Mouse (Mus musculus) heart, embryonic 14.5 days (tissue): ENCODE measurements around the gene Rassf7. TPM values are rescaled to one million over a fixed set of nuclear protein-coding genes. Genes with fewer than 3 reads are reported as not detected.

Experiments used
- ATAC-seq: fragments of 200-750 bp; cut with Nextera tagmentation; 2 replicates; pipeline ENCODE4 v1.8.0; 2017; ENCODE audit warnings: low read depth, moderate TSS enrichment; ENCODE audit not compliant: insufficient number of reproducible peaks, insufficient read depth, low FRiP score
- H3K27ac ChIP-seq, 2 experiments: fragments of 200-500 bp in 1 of 2; fragments of 300-500 bp in 1 of 2; sonication (generic) in 1 of 2; replicated peaks in 1 of 2; 2 replicates each; pipeline ENCODE4 v1.5.1; 2012 to 2014; ENCODE audit warnings: low read depth in 2 of 2, low read length in 2 of 2, control low read depth in 1 of 2, mild to moderate bottlenecking in 1 of 2, mixed read lengths in 1 of 2; ENCODE audit not compliant: control insufficient read depth in 1 of 2, insufficient read depth in 1 of 2
- H3K27me3 ChIP-seq: fragments of 300-500 bp; sonication (generic); 2 replicates; pipeline ENCODE4 v1.6.1; 2014; ENCODE audit warnings: mild to moderate bottlenecking, low read length, control low read depth; ENCODE audit not compliant: control insufficient read depth, insufficient read depth
- H3K36me3 ChIP-seq: fragments of 300-500 bp; sonication (generic); 2 replicates; pipeline ENCODE4 v1.6.1; 2014; ENCODE audit warnings: mild to moderate bottlenecking, control low read depth, low read length, mixed read lengths; ENCODE audit not compliant: control insufficient read depth, insufficient read depth
- H3K4me1 ChIP-seq, 2 experiments: fragments of 200-500 bp in 1 of 2; fragments of 300-500 bp in 1 of 2; sonication (generic) in 1 of 2; 2 replicates each; pipeline ENCODE4 v1.6.1; 2012 to 2014; ENCODE audit warnings: low read length in 2 of 2, control low read depth in 1 of 2, mixed read lengths in 1 of 2; ENCODE audit not compliant: control insufficient read depth in 2 of 2, insufficient read depth in 2 of 2
- H3K4me2 ChIP-seq: fragments of 300-500 bp; sonication (generic); 2 replicates; pipeline ENCODE4 v1.6.1; 2014; ENCODE audit warnings: mild to moderate bottlenecking, low read length
- H3K4me3 ChIP-seq, 2 experiments: fragments of 200-500 bp in 1 of 2; fragments of 300-500 bp in 1 of 2; sonication (generic) in 1 of 2; 2 replicates each; pipeline ENCODE4 v1.5.1; 2012 to 2014; ENCODE audit warnings: low read length in 2 of 2, mild to moderate bottlenecking in 2 of 2, control low read depth in 1 of 2, low read depth in 1 of 2, moderate library complexity in 1 of 2; ENCODE audit not compliant: control insufficient read depth in 1 of 2, insufficient read depth in 1 of 2
- H3K9ac ChIP-seq: fragments of 300-500 bp; sonication (generic); 2 replicates; pipeline ENCODE4 v1.6.1; 2014; ENCODE audit warnings: mild to moderate bottlenecking, low read length
- H3K9me3 ChIP-seq: fragments of 300-500 bp; sonication (generic); 2 replicates; pipeline ENCODE4 v1.6.1; 2016; ENCODE audit warnings: low read length, control low read depth; ENCODE audit not compliant: control insufficient read depth
- WGBS: fragments of 180-500 bp; shearing (Covaris S2); extraction: QIAGEN DNeasy Blood & Tissue Kit; methylation state at CpG from one replicate; pipeline ENCODE4 v1.1.7; 2014; 5-methylcytosine and 5-hydroxymethylcytosine counted together
- polyA plus RNA-seq: library from polyadenylated mRNA; unstranded; fragments of >200 nt; fragmentation: Nextera tagmentation; extraction: Ambion mirVana; gene quantifications from 2 replicates; pipeline ENCODE4 v1.2.1, GENCODE M21; 2014

Rassf7 gene
- polyA plus RNA-seq, 1 experiment from 2014 or later: 12.4 TPM

GRCm38 (mm10) chr7:141173323-141173850 lies 42.3 kb upstream of the Rassf7 start:
- Histone ChIP-seq H3K4me3 (peak overlapping the region; percentile 57 to 91; a peak in 3 of 4 replicates), H3K27me3 (peaks cover 10% of the 10 kb centered on the region; the same call in 1 of the 2 replicates), H3K9me3 (no peaks in the 10 kb centered on the region), H3K9ac (peak overlapping the region; percentile 72), H3K27ac (peak overlapping the region; percentile 96 to 99; a peak in 1 of 4 replicates), H3K36me3 (no peaks in the 10 kb centered on the region), H3K4me1 (peaks cover 6 to 11% of the 10 kb centered on the region in 2 experiments; a peak in 3 of 4 replicates), H3K4me2 (peak overlapping the region; percentile 73)
- ATAC-seq: no peak
- 92% methylated on average over 5 of the region's 5 CpGs for WGBS

DNA sequence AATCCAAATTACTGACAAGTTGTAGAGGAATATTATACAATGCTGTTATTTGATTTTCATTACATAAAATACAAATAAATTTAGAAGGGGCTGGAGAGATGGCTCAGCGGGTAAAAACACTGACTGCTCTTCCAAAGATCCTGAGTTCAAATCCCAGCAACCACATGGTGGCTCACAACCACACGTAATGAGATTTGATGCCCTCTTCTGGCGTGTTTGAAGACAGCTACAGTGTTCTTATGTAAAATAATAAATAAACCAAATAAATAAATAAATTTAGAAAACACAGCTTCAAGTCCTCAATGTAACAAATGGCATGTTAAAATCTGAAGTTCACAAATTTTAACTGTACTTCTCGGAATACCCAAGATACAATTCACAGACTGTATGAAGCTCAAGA lies 40.6 kb upstream of the Rassf7 start:
- ATAC-seq: no peak

DNA sequence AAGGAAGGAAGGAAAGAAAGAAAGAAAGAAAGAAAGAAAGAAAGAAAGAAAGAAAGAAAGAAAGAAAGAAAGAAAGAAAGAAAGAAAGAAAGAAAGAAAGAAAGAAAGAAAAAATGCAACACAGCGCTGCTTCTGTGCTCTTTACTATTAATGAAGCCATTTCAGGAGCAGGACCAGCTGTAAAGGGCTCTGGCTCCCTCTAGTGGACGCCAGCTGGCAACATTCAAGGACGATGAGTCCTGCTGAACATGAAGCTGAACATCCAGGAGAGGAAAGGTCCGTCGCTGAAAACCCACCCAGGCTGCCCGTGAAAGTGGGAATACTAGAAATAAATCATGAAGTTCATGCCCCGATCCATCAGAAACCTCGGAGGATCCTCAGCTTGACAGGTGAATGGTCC lies 39.5 kb upstream of the Rassf7 start:
- Histone ChIP-seq H3K27me3 (peaks cover 10% of the 10 kb centered on the region; the same call in 1 of the 2 replicates), H3K27ac (no peak overlapping the region), H3K4me1 (peaks cover 5 to 6% of the 10 kb centered on the region in 2 experiments; a peak in 2 of 4 replicates), H3K4me2 (no peak overlapping the region), H3K9ac (no peak overlapping the region), H3K9me3 (no peaks in the 10 kb centered on the region), H3K36me3 (no peaks in the 10 kb centered on the region), H3K4me3 (no peak overlapping the region)
- no peak for ATAC-seq
- 3% methylated on average over 8 of the region's 8 CpGs for WGBS

More for the DNA sequence above, 40.6 kb upstream of the Rassf7 start:
- Histone ChIP-seq H3K9me3 (no peaks in the 10 kb centered on the region), H3K27me3 (peaks cover 10% of the 10 kb centered on the region; the same call in 1 of the 2 replicates), H3K4me1 (peaks cover 5 to 6% of the 10 kb centered on the region in 2 experiments; a peak in 2 of 4 replicates), H3K27ac (no peak overlapping the region), H3K4me3 (no peak overlapping the region), H3K36me3 (no peaks in the 10 kb centered on the region), H3K9ac (no peak overlapping the region), H3K4me2 (no peak overlapping the region)
- WGBS: 80% methylated on average over 4 of the region's 4 CpGs

GRCm38 (mm10) chr7:141188194-141188593 lies 27.5 kb upstream of the Rassf7 start:
- H3K27me3 ChIP-seq: no peaks in the 10 kb centered on the region
- ATAC-seq: no peak
- H3K4me2 ChIP-seq: no peak overlapping the region
- no peak overlapping the region for H3K27ac ChIP-seq
- peaks cover 37% of the 10 kb centered on the region for H3K36me3 ChIP-seq
- 60% methylated on average over 3 of the region's 3 CpGs for WGBS
- no peak overlapping the region for H3K9ac ChIP-seq
- H3K4me1 ChIP-seq: peaks cover 4 to 14% of the 10 kb centered on the region in 2 experiments; a peak in 3 of 4 replicates
- H3K9me3 ChIP-seq: no peaks in the 10 kb centered on the region
- H3K4me3 ChIP-seq: no peak overlapping the region

GRCm38 (mm10) chr7:141188733-141189132 lies 26.9 kb upstream of the Rassf7 start:
- no peak overlapping the region for H3K4me3 ChIP-seq

GRCm38 (mm10) chr7:141190220-141190619 lies 25.4 kb upstream of the Rassf7 start:
- no peak for ATAC-seq
- no peak overlapping the region for H3K4me2 ChIP-seq
- 84% methylated on average over 3 of the region's 3 CpGs for WGBS
- no peak overlapping the region for H3K4me3 ChIP-seq
- H3K27me3 ChIP-seq: no peaks in the 10 kb centered on the region
- peaks cover 37% of the 10 kb centered on the region for H3K36me3 ChIP-seq
- H3K27ac ChIP-seq: no peak overlapping the region
- peaks cover 6 to 17% of the 10 kb centered on the region in 2 experiments; a peak in 3 of 4 replicates for H3K4me1 ChIP-seq
- no peak overlapping the region for H3K9ac ChIP-seq
- no peaks in the 10 kb centered on the region for H3K9me3 ChIP-seq

More at GRCm38 (mm10) chr7:141188733-141189132, 26.9 kb upstream of the Rassf7 start:
- Histone ChIP-seq H3K4me1 (peaks cover 4 to 14% of the 10 kb centered on the region in 2 experiments; a peak in 3 of 4 replicates), H3K27me3 (no peaks in the 10 kb centered on the region), H3K9ac (no peak overlapping the region), H3K27ac (no peak overlapping the region), H3K4me2 (no peak overlapping the region), H3K36me3 (peaks cover 37% of the 10 kb centered on the region), H3K9me3 (no peaks in the 10 kb centered on the region)
- 86% methylated on average over 3 of the region's 3 CpGs for WGBS
- no peak for ATAC-seq

- H3K9ac ChIP-seq: no peak overlapping the region
- no peak overlapping the region for H3K27ac ChIP-seq
- no peaks in the 10 kb centered on the region for H3K9me3 ChIP-seq
- no peak overlapping the region for H3K4me2 ChIP-seq
- peaks cover 6 to 18% of the 10 kb centered on the region in 2 experiments; a peak in 3 of 4 replicates for H3K4me1 ChIP-seq
- peaks cover 37% of the 10 kb centered on the region for H3K36me3 ChIP-seq
- no peak overlapping the region for H3K4me3 ChIP-seq
- ATAC-seq: no peak
- 81% methylated on average over 14 of the region's 14 CpGs for WGBS
- no peaks in the 10 kb centered on the region for H3K27me3 ChIP-seq
Observed at GRCm38 (mm10) chr7:141191036-141191435, 24.6 kb upstream of the Rassf7 start.
